Mouse (Mus musculus): ENCODE data around the gene Adam34. TPM values are rescaled to one million over a fixed set of nuclear protein-coding genes. Genes with fewer than 3 reads are reported as not detected.
"Not testable (repeated sequence)": the region's sequence is repeated elsewhere in the genome, so short reads cannot be mapped to it uniquely, and the experiment has no call there.

The Adam34 gene
- polyA plus RNA-seq (2015; fragmentation: Nextera tagmentation; extraction: Ambion mirVana) = not detected in 2 replicates

DNA sequence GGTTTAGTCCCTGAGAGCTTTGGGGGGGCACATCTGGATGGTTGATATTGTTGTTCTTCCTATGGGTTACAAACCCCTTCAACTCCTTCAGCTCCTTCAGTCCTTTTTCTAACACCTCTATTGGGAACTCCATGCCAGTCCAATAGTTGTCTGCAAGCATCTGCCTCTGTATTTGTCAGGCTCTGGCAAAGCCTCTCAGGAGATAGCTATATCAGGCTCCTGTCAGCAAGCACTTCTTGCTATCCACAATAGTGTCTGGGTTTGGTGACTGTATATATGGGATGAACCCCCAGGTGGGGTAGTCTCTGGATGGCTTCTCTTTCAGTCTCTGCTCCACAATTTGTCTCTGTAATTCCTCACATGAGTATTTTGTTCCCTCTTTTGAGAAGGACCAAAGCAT, at the start of gene Adam34:
TSS of gene Adam34 (minus strand) at position 101 of the 400 bp plus-strand sequence.
- H3K4me3 ChIP-seq = no peak within 1 kb of the TSS
- H3K9me3 ChIP-seq = no peaks in the 10 kb centered on the region
- no peak within 1 kb of the TSS for H3K27ac ChIP-seq (replicated peaks)
- H3K27me3 ChIP-seq (replicated peaks) = no peaks in the 10 kb centered on the region
- no peak within 1 kb of the TSS for H3K4me2 ChIP-seq
- no peaks in the 10 kb centered on the region for H3K36me3 ChIP-seq
- ATAC-seq (ENCODE audit: extremely low read depth, insufficient number of reproducible peaks, low FRiP score, low TSS enrichment) = no peak
- H3K9ac ChIP-seq = no peak within 1 kb of the TSS
- H3K4me1 ChIP-seq = no peaks in the 10 kb centered on the region

DNA sequence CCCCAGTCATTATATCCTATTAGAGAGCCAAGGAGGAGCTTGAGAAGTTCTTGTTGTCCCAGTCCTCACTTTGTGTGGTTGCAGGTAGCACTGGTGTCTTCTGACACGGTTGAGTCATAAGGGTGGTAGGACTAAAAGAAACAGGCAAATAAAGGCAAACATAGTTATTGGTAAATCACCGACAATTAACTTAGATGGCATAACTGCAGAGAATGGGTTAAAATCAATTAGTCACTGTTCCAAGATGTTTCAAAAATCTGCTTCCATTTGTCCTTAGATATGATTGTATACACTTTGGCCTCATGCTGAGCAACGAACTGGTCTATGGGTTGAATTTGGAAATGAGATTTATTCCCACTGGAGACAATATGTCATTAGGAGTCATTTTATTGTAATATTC, 82.7 kb downstream of the Adam34 start, which contains the start of gene Gm5346:
TSS of gene Gm5346 (minus strand) at position 101 of the 400 bp plus-strand sequence.
- no peak for ATAC-seq (ENCODE audit: extremely low read depth, insufficient number of reproducible peaks, low FRiP score, low TSS enrichment)
- WGBS = 74% methylated on average over 3 of the region's 3 CpGs

DNA sequence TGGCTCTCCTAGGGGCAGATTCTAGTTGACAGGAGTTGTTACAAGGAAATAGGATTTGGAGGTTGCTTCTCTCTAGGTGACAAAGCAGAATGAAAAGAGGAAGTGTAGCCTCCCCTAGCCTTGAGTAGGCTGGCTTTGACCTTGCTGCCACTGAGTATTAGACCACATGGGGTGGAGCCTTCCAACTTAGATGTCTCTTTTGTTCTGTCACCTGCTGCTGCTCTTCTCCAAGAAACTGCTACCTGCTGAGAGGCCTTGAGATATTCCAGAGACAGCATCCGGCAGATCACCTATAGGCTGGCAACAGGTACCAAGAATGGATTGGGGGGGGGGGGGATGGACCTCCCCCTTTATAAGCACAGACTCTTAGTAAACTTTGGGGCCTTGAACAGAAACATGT, 93.8 kb downstream of the Adam34 start:
- no peak overlapping the region for H3K4me3 ChIP-seq
- H3K9me3 ChIP-seq = no peaks in the 10 kb centered on the region
- whole genome bisulfite sequencing = 86% methylated on average over 1 of the region's 1 CpGs
- no peaks in the 10 kb centered on the region for H3K27me3 ChIP-seq (replicated peaks)
- H3K27ac ChIP-seq (replicated peaks) = no peak overlapping the region
- no peaks in the 10 kb centered on the region for H3K4me1 ChIP-seq
- no peak for ATAC-seq (ENCODE audit: extremely low read depth, insufficient number of reproducible peaks, low FRiP score, low TSS enrichment)
- H3K9ac ChIP-seq = no peak overlapping the region
- H3K4me2 ChIP-seq = no peak overlapping the region
- H3K36me3 ChIP-seq = no peaks in the 10 kb centered on the region

More for the DNA sequence above, 82.7 kb downstream of the Adam34 start, which contains the start of gene Gm5346:
- Histone ChIP-seq H3K4me2 (no peak within 1 kb of the TSS), H3K4me1 (no peaks in the 10 kb centered on the region), H3K4me3 (no peak within 1 kb of the TSS), H3K27me3 (replicated peaks) (no peaks in the 10 kb centered on the region), H3K27ac (replicated peaks) (no peak within 1 kb of the TSS), H3K36me3 (no peaks in the 10 kb centered on the region), H3K9me3 (no peaks in the 10 kb centered on the region), H3K9ac (no peak within 1 kb of the TSS)

DNA sequence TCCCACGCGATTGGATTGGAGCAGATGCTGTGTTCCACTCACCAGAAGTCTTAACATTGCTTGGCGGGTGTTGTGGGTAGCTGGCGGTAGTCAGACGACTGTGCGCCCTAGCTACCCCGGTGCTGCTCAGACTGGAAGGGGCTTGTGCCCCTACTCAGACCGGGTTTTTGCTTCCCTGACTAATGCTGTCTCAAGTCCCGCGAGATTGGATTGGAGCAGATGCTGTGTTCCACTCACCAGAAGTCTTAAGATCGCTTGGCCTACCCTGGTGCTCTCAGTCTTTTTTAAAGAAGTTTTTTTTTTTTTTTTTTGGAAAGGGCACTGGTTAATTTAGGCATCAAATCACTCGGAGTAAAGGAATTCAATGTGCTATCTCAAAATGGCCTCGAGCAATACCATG, 106.2 kb downstream of the Adam34 start:
- H3K4me3 ChIP-seq; H3K9me3 ChIP-seq; H3K27me3 ChIP-seq (replicated peaks); H3K36me3 ChIP-seq; H3K27ac ChIP-seq (replicated peaks); H3K9ac ChIP-seq; H3K4me2 ChIP-seq; H3K4me1 ChIP-seq; ATAC-seq (ENCODE audit: extremely low read depth, insufficient number of reproducible peaks, low FRiP score, low TSS enrichment): not testable (repeated sequence)
- WGBS = 70% methylated on average over 13 of the region's 13 CpGs

DNA sequence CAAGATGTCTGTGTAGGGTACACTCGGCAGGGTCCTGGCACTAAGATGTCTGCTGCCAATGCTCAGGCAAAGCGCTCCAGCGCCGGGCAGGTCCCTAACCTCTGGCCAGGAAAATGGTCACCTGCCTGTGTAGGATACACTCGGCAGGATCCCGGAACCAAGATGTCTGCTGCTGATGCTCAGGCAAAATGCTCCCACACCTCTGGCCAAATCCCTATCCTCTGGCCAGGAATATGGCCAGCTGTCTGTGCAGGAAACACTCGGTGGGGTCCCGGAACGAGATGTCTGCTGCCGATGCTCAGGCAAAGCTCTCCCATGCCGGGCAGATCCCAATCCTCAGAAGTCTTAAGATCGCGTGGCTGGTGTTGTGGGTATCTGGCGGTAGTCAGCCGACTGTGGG, 106.7 kb downstream of the Adam34 start:
- not testable (repeated sequence) for H3K4me2 ChIP-seq; H3K4me3 ChIP-seq; H3K36me3 ChIP-seq; H3K9me3 ChIP-seq; H3K27me3 ChIP-seq (replicated peaks); H3K9ac ChIP-seq; ATAC-seq (ENCODE audit: extremely low read depth, insufficient number of reproducible peaks, low FRiP score, low TSS enrichment); H3K4me1 ChIP-seq; H3K27ac ChIP-seq (replicated peaks)
- 82% methylated on average over 15 of the region's 15 CpGs for WGBS

Other genes starting within 250 kb of the Adam34 start
- not detected in 2 replicates for gene Adam26b, start 181.9 kb downstream of the Adam34 start, polyA plus RNA-seq (2015; fragmentation: Nextera tagmentation; extraction: Ambion mirVana)
- not detected in 2 replicates for gene Adam26a, start 133.3 kb downstream of the Adam34 start, polyA plus RNA-seq (2015; fragmentation: Nextera tagmentation; extraction: Ambion mirVana)
- gene Gm5346, start 82.8 kb downstream of the Adam34 start, polyA plus RNA-seq (2015; fragmentation: Nextera tagmentation; extraction: Ambion mirVana) = not detected in 2 replicates